Mouse (Mus musculus) thymus, postnatal 14 days (tissue): ENCODE measurements around the gene Sgtb.

Experiments
- DNase-seq: peaks from one replicate; pipeline ENCODE4 v3.0.0; 2021

The Sgtb gene

DNA sequence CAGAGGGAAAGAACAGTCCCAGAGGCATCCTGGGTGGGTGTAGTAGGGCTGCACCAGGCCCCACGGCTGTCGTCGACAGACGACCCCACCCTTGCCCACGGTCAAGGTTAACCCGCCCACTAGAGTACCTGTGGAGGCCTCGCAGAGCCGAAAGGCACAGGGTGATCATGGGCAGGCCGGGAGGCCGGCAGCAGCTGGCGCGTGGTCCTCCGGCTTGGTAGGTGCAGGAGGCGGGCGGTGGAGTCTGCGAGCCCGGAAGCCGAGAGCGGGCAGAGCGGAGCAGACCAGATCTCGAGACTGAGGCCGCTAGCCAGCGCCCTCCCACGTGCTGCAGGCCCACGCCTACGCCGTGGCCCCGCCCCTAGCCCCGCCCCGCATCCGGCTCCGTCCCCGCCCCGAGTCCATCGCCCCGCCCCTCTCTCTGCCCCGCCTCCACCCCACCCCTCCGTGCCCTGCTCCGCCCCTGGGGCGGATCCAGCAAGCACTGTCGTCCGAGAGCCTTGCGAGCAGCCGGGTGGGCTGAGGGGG lies at the start of gene Sgtb, which contains the start of gene Nln:
Gene Sgtb, plus strand, starts transcription at position 454 of the 528 bp plus-strand sequence.
Gene Nln, minus strand, starts transcription at position 327 of the 528 bp plus-strand sequence.
- DNase-seq = peak; percentile 84

DNA sequence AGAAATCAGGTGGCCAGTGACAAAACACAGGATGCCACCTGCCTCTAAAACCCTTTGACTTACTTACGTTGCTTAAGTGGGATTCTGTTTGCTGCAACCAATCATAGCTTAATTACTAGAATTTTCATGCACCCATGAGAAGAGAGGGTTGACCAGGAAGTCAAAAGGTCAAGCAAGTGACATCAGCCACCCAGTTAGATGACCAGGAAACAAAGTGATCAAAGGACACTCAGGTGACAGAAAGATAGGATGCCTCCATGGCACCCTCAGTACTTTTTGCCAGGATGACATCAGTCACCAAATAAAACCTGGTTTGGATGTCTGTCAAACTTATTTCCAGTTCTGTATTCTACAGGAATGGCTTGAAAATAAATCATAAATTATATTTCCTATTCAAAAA lies 49.3 kb upstream of the Sgtb start:
- no peak for DNase-seq

DNA sequence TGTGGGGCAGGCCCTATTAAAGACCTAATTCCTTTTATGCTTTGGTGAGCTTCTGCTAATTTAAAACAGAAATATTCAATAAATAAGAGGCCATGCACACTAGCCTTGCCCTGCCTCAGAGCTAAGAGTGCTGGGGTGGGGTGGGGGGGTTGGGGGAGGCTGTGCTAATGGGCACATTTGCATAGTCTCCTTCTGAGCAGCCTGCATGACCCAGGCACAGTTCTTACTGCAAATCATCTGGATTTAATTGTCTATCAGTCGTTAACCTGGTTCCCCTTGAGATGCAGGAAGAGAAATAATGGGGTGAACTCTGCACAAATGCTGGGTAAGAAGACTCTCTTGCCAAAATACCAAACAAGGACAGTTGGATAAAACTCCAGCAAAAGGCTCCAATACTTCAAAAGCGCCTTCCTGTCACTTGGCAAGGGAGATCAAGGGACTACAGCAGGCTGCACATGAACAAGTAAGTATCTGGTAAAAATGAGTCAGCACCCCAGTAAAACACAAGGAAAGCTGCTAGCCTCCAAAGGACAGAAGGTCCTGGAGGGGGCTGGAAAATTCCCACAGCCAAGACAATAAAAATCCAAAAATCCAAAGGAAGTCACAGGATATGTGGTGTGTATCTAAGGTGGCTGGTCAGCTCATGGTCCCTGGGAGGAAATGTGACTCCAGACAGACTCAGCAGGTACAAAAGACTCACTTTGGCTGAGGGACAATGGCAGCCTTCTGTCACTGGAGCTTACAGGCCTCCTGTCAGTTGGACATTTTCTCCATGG lies 47.4 kb upstream of the Sgtb start:
- no peak for DNase-seq

DNA sequence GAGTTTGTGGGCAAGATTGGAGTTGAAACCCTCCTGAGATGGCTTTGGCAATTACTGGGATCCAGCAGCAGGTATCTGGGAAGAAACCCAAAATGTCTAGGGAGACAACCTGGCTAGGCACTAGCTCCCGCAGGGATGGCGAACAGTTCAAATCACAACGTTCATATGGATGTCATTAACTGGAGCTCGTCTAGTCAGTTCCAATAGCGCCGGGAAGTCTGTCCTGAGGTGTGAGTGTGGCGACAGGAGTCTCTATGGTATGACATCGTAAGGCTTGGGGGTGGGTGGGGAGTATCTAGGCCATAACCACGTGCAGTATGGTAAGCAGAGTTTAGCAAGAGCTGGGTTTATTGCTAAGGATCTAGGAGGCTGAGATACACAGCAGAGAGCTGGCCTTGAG lies 46.5 kb upstream of the Sgtb start:
- no peak for DNase-seq

DNA sequence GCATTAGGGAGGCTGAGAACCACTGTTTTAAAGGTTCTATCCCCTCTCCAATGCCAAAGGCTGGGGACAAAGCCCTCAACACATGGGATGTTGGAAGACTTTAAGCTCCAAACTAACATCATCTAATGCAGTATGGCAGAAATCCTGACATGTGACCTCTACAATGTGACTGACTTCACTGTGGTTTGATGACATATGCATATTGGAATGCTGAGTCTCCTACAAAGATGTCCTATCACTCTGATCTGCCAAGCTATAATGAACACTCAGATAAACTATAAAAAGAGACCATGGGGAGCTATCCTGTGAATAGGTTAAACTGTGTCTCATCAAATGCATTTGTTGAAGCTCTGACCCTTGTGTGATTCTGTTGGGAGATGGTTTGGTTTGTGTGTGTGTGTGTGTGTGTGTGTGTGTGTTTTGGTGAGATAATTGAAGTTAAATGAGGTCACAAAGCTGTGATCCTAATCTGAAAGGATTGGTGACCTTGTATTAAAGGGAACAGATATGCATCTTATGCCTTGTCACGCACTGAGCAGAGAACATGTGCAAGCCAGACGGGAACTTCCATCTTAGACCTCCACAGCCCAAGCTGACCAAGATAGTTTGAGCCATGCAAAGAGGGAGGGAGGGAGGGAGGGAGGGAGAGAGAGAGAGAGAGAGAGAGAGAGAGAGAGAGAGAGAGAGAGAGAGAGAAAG lies 43.7 kb upstream of the Sgtb start:
- no peak for DNase-seq

DNA sequence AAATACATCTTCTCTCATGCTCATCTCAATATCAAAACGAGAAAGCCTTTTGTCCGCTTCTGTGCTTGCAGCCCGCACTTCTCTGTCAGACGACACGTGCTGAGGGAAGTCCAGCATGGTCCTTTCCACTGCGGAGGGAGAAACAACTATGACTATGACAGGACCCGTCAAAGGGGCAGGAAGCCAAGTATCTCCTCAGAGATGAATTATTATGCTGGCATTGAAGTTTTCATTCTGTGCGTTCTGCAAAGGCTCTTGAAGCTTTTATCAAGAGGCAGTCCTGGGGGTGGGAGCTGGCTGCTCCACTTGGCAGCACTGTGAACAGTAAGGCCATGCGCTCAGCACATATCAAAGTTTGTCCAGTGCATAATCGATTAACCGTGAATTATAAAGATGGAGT lies 40.3 kb upstream of the Sgtb start:
- no peak for DNase-seq

DNA sequence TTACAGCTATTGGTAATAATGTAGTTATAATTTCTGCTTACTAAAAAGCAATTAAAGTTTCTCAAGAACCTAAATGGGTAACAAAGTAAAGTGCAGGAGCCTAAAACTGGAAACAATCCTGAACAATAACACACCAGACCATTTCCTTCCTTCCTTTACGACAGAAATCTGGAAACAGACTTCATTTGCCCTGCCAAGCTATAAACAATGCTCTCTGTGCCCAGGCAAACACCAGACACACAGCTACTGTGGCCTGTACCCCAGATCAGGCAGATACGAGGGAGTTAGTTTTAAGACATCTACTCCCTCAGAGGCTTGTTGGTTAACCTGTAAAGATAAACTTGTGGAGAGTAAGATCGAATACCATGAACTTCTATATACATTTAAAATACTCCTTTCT lies 38.8 kb upstream of the Sgtb start:
- DNase-seq = no peak

DNA sequence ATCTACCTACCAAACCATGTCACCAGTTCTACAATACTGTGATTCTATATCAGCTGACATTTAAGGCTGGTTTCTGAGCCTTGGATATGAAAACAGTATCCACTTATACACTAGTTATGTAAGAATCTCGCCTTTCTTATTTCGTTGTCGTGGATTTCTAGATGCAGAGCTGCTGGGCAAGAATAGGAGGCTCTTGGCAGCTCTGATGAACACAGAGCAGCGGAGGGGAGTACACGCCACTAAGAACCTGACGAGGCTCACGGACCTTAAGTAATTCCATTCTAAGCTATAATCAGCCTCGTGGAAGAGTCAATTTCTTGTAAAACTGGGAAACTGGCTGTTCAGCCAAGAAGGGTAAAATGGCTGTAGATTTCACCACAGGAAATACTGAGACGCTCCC lies 37.2 kb upstream of the Sgtb start:
- DNase-seq = no peak

DNA sequence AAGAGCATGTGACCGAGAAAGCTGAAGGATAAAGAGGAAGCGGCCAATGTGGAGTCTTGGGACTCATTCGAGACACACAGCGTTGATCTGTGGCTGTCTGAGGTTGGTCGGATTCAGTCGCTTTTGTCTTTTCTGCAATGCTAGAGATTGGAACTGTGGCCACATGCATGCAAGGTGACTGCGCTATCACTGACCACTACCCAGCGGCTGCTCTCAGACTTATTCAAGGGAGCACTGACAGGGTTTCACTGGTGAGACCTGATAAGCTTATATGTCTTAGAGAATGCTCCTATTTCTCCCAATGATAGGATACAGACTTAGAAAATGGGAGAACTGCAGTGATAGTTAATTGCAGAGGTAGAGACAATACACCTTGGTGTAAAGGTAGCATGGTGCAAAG lies 35.3 kb upstream of the Sgtb start:
- no peak for DNase-seq

DNA sequence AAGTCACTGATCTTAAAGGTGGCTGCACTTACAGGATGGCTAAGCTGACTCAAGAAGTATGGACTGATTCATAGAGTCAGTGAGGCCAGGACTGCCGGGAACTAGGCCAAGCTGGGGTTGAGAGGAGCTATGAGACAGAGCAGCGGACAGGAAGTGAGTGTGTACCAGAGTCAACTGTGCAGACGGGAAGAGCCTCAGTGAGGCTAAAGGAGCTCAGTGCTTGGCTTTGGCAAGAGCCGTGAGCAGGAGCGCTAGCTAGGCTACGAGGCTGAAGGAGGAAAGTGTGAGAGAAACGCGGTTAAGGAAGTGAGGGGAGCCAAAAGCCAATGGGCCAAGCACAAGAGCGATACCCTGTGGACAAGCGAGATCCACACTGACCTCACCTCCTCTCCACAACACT lies 34.8 kb upstream of the Sgtb start:
- DNase-seq = peak; percentile 22

DNA sequence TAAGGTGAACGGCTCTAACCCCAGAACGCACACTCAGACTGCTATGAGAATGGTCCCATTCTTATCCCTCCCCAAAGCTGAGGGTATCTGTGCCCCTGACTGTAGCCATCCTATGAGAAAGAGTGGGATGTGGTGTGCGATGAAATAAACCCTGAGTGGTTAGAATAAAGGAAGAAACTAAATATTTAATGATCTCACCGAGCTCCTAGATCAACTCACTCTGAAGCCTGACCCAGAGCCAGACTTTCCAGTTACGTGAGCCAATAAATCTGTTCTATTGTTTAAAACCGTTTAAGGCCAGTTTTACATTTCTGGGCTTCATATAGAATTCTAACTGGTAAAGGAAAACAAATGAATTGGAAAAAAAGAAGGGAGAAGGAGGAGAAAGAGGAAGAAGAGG lies 32.5 kb upstream of the Sgtb start:
- no peak for DNase-seq

DNA sequence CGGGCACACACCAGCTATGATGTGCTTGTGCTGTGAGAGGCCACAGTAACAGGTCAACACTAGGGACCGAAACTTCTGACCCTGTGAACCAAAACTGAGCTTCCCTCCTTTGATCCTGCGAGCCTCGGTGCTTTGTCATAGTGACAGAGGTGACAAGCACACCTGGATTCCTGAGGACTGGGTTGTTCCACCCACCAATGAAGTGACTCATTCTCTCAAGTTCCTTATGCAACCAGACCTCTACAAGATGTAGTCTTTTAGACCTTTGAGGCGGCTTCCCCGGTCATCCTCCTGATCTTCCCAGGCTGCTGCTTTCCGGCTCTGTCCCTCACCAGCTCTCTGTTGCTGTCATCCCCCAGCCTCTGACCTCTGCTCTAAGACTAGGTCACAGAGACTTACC lies 27.0 kb upstream of the Sgtb start:
- DNase-seq = no peak

DNA sequence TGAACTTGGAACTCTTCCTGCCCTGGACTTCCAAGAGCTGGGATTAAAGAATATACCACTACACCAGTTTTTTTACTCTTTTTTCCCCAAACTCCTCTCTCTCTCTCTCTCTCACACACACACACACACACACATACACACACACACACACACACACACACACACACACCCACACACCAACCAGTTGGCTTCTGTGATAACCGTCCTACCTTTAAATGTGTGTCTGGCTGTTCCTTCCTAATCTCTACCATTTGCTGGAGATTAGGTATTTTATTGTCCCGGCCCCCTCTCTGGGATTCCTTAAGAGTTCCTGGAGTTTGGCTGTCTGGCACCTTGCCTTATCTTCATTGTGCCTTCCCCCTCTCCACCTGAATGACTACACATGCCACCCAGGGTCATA lies 24.9 kb upstream of the Sgtb start:
- DNase-seq = no peak

DNA sequence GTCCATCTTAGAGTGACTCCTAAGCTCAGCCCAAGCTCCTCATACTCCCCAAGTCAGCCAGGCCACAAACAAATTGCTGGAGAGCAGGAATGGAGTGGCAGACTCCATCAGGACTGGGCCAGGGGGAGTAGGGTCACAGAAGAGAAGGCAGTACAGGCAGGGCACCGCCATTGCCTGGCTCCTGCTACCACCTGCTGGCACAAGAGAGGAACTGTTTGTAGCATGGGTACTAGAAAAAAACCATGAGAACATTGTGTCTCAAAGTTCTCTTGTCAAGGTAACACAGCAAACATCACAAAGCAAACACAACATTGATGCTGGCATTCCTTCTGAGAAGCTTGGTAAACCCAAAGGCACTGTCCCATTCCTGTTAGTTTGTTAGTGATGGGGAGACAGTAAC lies 20.2 kb upstream of the Sgtb start:
- DNase-seq = peak; percentile 65

DNA sequence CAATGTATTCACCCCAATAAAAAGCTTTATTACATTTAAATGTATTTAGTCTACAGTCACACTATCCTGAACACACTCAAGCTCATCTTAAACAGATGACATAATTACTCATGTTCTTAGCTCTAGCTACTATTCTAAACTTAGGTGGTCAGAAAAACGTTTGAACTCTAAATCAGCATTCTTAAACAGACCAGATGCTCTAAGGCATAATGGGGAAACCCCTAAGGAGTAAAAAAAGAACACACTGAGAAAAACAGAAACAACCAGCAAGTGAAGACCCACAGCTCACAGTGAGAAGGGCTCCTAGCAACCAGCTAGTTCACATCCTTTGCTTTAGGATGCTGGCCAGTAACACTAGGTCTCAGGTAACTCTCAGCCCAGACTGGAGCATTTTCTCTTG lies 17.8 kb upstream of the Sgtb start:
- DNase-seq = no peak

DNA sequence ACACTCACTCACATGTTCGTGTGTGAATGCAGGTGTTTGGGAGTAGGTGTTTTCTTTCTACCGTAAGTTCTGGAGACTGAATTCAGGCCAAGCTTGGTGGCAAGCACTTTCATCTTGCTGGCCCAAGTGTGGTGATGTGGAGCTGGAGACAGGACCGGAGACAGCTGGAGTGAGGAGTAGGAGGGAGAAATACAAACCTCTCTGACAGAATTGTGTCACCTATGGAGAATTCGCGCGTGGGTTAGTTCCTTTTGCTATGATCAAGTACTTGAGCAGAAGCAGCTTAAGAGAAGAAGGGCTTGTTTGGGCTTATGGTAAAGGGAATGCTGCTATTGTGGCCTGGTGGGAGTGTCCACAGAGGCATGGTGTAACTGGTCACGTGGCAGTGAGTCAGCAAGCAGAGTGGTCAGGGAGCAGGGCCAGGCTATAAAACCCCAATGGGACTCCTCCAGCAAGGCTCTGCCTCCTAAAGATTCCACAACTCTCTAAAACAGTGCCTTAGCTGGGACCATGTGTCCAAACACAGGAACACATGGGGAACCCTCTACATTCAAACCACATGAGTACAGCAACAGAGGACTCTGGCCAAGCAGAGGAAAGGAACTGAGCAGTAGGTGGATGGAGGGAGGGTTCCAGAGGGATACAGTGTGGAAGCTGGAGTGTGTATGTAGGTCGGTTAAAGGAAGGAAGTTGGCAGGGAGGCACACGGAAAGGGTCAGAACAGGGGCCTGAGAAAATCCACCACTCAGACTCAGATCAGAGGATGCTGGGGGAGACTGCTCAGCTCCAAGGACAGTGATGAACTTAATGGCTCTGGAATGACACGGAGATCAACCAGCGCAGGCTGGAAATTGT lies 14.8 kb upstream of the Sgtb start:
- no peak for DNase-seq

DNA sequence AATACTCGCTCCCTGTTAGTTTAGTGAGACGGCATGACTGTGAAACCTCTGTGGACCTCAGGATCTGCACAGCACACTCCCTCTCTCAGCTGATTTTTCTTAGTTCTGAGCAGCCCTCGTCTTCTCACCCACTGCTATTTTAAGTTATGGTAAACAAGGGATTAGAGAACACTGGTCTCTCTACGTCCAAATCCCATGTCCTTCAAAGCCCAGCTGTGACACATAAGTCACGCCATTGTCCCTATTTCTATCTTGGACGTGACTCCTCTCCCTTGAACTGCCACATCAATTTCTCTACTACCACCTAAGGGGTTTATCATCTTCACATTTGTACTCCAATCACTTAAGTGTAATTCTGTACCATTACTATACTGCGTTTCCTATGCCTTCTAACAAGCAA lies 13.6 kb upstream of the Sgtb start:
- no peak for DNase-seq

DNA sequence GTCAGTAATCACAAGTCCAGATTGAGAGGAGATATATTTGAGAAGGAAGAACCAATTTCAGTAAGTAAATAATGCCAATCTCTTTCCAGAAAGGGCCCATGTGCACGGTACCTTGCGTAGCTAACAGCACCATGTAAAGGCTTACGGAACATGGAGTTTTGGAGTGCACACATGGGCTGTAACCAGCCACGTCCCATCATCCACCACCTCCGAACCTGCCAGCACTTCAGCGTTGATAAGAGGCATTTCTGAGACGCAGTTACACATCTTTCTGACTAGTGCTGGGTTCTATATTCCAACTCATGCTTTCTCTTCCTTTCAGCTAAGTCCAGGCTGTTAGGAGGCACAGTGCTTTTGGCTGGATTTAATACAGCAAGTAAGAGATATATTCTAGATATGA lies 12.4 kb upstream of the Sgtb start:
- DNase-seq = no peak

DNA sequence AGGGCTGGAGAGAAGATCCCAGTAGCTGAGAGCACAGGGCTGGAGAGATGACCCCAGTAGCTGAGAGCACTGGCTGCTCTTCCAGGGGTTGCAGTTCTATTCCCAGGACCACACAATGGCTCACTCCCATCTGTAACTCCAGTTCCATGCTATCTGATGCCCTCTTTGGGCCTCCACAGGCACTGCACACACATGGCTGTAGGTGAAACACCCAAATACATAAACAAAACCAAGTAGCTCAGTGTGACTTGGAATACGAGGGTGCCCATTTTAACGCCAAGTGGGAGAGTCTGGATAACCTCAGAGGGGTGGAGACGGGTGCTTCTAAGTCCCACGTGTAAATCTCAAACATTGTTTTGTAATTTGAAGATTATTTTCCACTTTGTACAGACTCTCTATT lies 9.1 kb upstream of the Sgtb start:
- DNase-seq = no peak

DNA sequence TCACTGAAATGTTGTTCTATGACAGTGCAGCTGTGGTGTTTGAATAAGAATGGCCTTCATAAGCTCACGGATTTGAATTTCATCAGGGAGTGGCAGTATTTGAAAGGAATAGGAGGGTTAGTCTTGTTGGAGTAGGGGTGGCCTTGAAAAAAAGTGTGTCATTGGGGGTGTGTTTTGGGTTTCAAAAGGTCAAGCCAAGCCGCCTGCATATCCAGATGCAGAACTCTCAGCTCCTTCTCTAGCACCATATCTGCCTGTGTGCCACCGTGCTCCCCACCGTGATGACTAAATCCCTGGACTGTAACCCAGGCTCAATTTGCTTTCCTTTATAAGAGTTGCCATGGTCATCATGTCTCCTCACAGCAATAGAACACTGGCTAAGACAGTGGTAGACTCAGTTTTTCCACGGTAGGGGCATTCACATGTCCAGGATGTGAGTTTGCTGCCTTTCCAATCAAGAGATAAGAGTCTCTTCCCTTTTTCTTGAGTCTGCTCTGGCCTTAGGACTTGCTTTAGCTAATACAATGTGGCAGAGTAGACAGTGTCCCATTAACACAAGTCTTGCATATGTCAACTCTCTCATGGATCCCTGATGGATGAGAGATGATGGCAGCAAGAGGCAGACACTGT lies 7.8 kb upstream of the Sgtb start:
- DNase-seq = no peak

DNA sequence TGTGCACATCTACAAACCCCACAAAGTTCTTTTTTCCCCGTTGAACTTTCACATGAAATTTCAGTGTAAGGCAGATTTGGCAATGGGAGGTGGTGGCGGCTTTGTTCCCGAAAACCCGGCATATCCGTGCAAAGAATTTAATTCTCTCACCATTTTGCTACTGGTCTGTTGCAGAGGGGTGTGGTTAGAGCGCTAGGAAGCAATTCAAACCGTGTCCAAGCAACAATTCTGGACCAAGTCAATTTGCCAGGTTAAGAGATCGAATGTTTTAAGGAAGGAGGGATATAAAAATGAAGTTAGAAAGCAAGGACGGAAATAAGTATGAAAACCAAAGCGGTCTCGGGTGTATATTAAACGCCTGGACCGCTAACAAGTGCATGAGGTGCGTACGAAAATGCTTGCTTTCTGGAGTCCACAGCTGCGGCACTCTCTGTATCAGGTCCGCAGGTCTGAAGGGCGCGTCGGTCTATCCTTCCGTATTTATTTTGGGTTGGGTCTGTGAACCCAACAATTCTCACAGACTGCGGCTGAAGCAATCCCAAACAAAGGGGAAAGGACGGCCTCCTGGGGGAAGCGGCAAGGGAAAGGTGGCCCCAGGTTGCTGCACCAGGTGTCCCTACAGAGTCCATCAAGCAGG lies 772 bp upstream of the Sgtb start:
- DNase-seq = peak; percentile 5

DNA sequence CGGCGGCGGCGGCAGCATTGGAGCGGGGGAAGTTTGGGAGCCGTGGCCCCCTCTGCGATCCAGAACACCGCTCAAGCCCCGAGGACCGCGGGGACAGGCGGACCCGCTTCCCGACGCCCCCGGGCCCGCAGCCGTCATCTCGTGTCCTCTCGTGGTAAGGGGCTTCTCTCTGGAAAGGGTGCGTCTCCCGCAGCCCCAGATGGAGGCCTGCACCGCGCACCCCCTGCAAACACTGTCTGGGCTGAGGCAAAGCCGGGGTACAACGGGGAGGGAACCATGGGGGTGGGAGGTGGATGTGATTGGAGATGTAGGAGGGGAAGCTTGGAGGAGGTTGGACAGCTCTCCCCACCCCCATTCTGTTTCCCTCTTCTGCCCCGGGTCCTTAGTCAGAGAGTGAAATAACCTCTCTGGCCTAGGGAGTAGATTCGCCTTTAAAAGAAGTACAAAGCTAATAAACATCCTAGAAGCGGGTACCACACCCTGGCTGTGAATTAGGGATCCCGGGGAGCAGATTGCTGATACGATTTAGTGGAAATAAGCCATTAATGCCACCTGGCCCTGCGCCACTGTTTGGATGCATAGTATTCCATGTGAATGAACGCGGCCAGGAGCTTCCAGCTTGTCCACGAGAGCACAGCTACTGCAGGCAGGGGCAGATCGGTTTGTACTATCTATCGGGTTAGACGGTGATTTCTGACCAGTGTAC lies 428 bp downstream of the Sgtb start:
- peak; percentile 13 for DNase-seq
